Mouse (Mus musculus) megakaryocyte, embryonic 14.5 days (primary cell): ENCODE data around the gene Trim47.

Experiments
- FLI1 ChIP-seq: IDR thresholded peaks from 2 replicates; pipeline ENCODE4 v1.6.1; 2012; ENCODE audit warnings: low read length, inconsistent platforms, mixed read lengths
- GATA1 ChIP-seq: IDR thresholded peaks from 3 replicates; pipeline ENCODE4 v1.6.1; 2012; ENCODE audit warnings: mixed read lengths, low read length, inconsistent platforms, borderline replicate concordance

GRCm38 (mm10) chr11:116108464-116109137 is 18.4 kb downstream of the Trim47 start:
- TF ChIP-seq GATA1: no peak
- TF ChIP-seq FLI1: no peak
